Mouse (Mus musculus) bone marrow macrophage, adult 2 months (primary cell): ENCODE measurements around the gene Tmem189.

Experiments used
- CTCF ChIP-seq: IDR thresholded peaks from 2 replicates; pipeline ENCODE4 v1.5.1; 2012; ENCODE audit warnings: low read depth, mild to moderate bottlenecking, low read length, moderate library complexity
- POLR2A ChIP-seq: IDR thresholded peaks from 2 replicates; pipeline ENCODE4 v1.6.1; 2012; ENCODE audit warnings: mild to moderate bottlenecking, low read depth, low read length, borderline replicate concordance

- TF ChIP-seq POLR2A (no peak), CTCF (no peak)
Observed at GRCm38 (mm10) chr2:167651622-167652021, 38.0 kb downstream of the Tmem189 start.
